Mouse (Mus musculus): Measurements from ENCODE around the gene Kif23. TPM values are rescaled to one million over a fixed set of nuclear protein-coding genes. Genes with fewer than 3 reads are reported as not detected.

Kif23 gene
- polyA plus RNA-seq (2015; fragmentation: Nextera tagmentation; extraction: Ambion mirVana): 14.8 and 16.2 TPM in 2 replicates

DNA sequence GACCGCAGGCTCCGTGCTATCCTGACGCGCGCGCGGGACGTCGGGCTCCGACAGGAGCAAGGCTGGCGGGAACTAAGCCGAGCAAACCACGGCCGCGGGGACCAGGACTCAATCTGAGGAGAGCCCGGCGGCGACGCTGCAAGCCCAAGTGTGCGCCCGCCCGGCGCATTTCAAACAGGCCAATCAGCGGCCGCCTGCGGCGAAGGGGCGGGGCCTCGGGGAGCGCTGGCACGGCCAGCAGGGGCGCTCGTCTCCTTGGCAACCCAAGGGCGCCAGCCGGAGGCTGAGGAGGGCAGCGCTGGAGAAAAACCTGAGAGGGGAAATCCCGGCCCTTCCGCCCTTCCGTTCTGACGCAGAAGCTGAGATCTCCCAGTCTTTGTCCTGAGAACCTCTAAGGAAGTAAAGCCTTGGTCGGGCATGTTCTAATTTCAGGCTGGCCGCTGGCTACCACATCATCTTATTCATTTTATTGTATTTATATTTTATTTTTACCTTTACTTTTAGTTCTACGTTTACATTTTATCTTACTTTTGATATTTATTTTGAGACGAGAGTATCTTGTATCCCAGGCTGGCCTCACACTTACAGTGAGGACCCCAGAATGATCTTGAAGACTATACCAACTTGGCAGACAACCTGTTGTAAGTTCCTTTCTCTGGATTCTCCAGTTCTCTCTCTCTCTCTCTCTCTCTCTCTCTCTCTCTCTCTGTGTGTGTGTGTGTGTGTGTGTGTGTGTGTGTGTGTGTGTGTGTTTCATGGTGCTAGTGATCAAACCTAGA is at the start of gene Kif23:
Gene Kif23 (minus strand): TSS at position 152 of the 779 bp plus-strand sequence.
- H3K27me3 ChIP-seq (replicated peaks; ENCODE audit: control insufficient read depth, insufficient read depth, low read length): no peaks in the 10 kb centered on the region
- no peaks in the 10 kb centered on the region for H3K36me3 ChIP-seq (ENCODE audit: control insufficient read depth, insufficient read depth)
- H3K4me2 ChIP-seq (replicated peaks; ENCODE audit: low read depth): peak within 1 kb of the TSS; percentile 99
- peak within 1 kb of the TSS; percentile 48 for H3K9ac ChIP-seq (ENCODE audit: low read depth, low read length)
- WGBS: under 1% methylated on average over 44 of the region's 44 CpGs
- no peaks in the 10 kb centered on the region for H3K9me3 ChIP-seq (ENCODE audit: control insufficient read depth)
- peak; percentile 91 for TF ChIP-seq CTCF (IDR thresholded peaks at IDR 0.05; ENCODE audit: low read depth)
- H3K4me3 ChIP-seq (ENCODE audit: low read depth, low read length): peak within 1 kb of the TSS; percentile 76
- peak within 1 kb of the TSS; percentile 35 for H3K27ac ChIP-seq (ENCODE audit: low read depth, low read length)
- ATAC-seq: peak; percentile 90
- H3K4me1 ChIP-seq (replicated peaks; ENCODE audit: control insufficient read depth, insufficient read depth, low read length): peaks cover 5% of the 10 kb centered on the region; the same call in 1 of the 2 replicates

- no peak for ATAC-seq
- no peaks in the 10 kb centered on the region for H3K27me3 ChIP-seq (replicated peaks; ENCODE audit: control insufficient read depth, insufficient read depth, low read length)
- H3K4me3 ChIP-seq (ENCODE audit: low read depth, low read length): no peak overlapping the region
- no peak overlapping the region for H3K4me2 ChIP-seq (replicated peaks; ENCODE audit: low read depth)
- H3K9me3 ChIP-seq (ENCODE audit: control insufficient read depth): no peaks in the 10 kb centered on the region
- no peaks in the 10 kb centered on the region for H3K4me1 ChIP-seq (replicated peaks; ENCODE audit: control insufficient read depth, insufficient read depth, low read length)
- no peak for TF ChIP-seq CTCF (IDR thresholded peaks at IDR 0.05; ENCODE audit: low read depth)
- no peak overlapping the region for H3K27ac ChIP-seq (ENCODE audit: low read depth, low read length)
- 27% methylated on average over 4 of the region's 4 CpGs for WGBS
- H3K9ac ChIP-seq (ENCODE audit: low read depth, low read length): no peak overlapping the region
- no peaks in the 10 kb centered on the region for H3K36me3 ChIP-seq (ENCODE audit: control insufficient read depth, insufficient read depth)
Observed at GRCm38 (mm10) chr9:61991158-61991557, 44.6 kb upstream of the Kif23 start.

DNA sequence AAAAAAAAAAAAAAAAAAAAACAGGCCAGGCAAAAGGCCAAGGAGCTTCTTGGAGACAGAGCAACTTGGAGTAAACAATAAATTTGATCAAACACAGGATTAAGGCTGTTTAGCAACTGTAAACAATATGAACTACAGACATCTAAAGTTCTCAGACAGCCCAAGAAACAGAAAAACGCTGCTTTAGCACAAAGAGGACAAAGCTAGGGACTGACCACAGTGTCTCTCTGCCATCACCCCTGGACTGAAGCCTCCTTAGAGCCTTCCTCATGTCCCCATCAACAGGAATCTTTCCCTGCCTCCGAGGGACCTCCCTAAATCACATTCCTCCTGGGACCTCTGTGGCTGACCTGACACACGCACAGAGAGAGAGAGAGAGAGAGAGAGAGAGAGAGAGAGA is 44.2 kb upstream of the Kif23 start:
- no peaks in the 10 kb centered on the region for H3K27me3 ChIP-seq (replicated peaks; ENCODE audit: control insufficient read depth, insufficient read depth, low read length)
- TF ChIP-seq CTCF (IDR thresholded peaks at IDR 0.05; ENCODE audit: low read depth): no peak
- H3K36me3 ChIP-seq (ENCODE audit: control insufficient read depth, insufficient read depth): no peaks in the 10 kb centered on the region
- no peak overlapping the region for H3K9ac ChIP-seq (ENCODE audit: low read depth, low read length)
- no peak overlapping the region for H3K4me2 ChIP-seq (replicated peaks; ENCODE audit: low read depth)
- H3K4me1 ChIP-seq (replicated peaks; ENCODE audit: control insufficient read depth, insufficient read depth, low read length): no peaks in the 10 kb centered on the region
- H3K9me3 ChIP-seq (ENCODE audit: control insufficient read depth): no peaks in the 10 kb centered on the region
- WGBS: 20% methylated on average over 3 of the region's 3 CpGs
- no peak for ATAC-seq
- no peak overlapping the region for H3K27ac ChIP-seq (ENCODE audit: low read depth, low read length)
- H3K4me3 ChIP-seq (ENCODE audit: low read depth, low read length): no peak overlapping the region

DNA sequence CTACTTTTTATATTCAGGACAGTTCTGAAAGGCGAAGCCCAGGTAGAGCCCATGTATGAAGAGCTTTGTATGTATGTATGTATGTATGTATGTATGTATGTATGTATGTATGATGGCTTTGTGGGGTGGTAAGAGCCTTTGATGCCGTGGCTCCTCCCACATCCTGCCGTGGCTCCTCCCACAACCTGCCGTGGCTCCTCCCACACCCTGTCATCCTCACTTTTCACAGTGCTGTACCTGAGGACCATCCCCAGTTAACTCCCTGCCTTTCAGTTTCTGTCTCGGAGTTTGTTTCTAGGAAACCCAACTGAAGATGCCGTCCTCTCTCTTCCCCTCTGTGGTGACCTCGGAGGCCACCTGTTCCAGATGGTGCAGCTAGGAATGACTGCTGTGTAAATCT is 39.5 kb upstream of the Kif23 start:
- WGBS: 90% methylated on average over 7 of the region's 7 CpGs
- TF ChIP-seq CTCF (IDR thresholded peaks at IDR 0.05; ENCODE audit: low read depth): no peak
- Histone ChIP-seq H3K4me3 (ENCODE audit: low read depth, low read length) (no peak overlapping the region), H3K27me3 (replicated peaks; ENCODE audit: control insufficient read depth, insufficient read depth, low read length) (no peaks in the 10 kb centered on the region), H3K9me3 (ENCODE audit: control insufficient read depth) (no peaks in the 10 kb centered on the region), H3K9ac (ENCODE audit: low read depth, low read length) (no peak overlapping the region), H3K4me2 (replicated peaks; ENCODE audit: low read depth) (no peak overlapping the region), H3K36me3 (ENCODE audit: control insufficient read depth, insufficient read depth) (no peaks in the 10 kb centered on the region), H3K27ac (ENCODE audit: low read depth, low read length) (no peak overlapping the region), H3K4me1 (replicated peaks; ENCODE audit: control insufficient read depth, insufficient read depth, low read length) (0 out of 2 replicates have a peak, but pooled peaks cover 2% of the 10 kb centered on the region)
- no peak for ATAC-seq

DNA sequence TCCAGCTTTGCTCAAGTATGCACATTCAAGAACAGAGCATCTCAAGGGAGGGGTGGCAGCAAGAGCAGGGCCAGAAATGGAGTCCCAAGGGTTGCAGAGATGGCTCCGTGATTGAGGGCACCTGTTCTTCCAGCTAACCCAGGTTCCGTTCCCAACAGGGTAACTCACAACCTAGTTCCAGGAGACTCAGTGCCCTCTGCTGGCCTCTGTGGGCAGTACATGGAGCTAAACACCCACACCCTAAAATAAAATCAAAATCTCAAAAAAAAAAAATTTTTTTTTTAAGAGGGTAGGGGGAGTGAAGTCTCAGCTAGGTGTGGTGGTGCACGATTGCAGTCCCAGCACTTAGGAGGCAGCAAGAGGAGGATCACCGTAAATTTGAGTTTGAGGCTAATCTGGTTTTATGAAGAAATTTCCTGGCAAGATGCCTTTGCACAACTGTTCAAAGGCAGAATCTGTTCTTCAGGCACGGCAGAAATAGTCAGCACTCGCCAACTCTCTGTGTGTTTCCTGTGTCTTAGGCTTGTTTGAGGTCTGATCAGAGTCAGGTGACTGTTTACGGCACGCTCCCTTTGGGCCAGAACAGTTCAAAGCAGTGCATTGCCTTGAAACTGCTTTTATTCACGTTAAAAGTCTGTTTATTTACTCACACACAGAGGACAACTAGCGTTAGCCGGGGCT is 38.7 kb upstream of the Kif23 start:
- ATAC-seq: no peak
- Histone ChIP-seq H3K27ac (ENCODE audit: low read depth, low read length) (no peak overlapping the region), H3K9ac (ENCODE audit: low read depth, low read length) (no peak overlapping the region), H3K36me3 (ENCODE audit: control insufficient read depth, insufficient read depth) (no peaks in the 10 kb centered on the region), H3K4me1 (replicated peaks; ENCODE audit: control insufficient read depth, insufficient read depth, low read length) (0 out of 2 replicates have a peak, but pooled peaks cover 2% of the 10 kb centered on the region), H3K9me3 (ENCODE audit: control insufficient read depth) (no peaks in the 10 kb centered on the region), H3K27me3 (replicated peaks; ENCODE audit: control insufficient read depth, insufficient read depth, low read length) (no peaks in the 10 kb centered on the region), H3K4me3 (ENCODE audit: low read depth, low read length) (no peak overlapping the region), H3K4me2 (replicated peaks; ENCODE audit: low read depth) (no peak overlapping the region; the same call in 1 of the 2 replicates)
- 41% methylated on average over 11 of the region's 11 CpGs for WGBS
- peak; percentile 78 for TF ChIP-seq CTCF (IDR thresholded peaks at IDR 0.05; ENCODE audit: low read depth)

DNA sequence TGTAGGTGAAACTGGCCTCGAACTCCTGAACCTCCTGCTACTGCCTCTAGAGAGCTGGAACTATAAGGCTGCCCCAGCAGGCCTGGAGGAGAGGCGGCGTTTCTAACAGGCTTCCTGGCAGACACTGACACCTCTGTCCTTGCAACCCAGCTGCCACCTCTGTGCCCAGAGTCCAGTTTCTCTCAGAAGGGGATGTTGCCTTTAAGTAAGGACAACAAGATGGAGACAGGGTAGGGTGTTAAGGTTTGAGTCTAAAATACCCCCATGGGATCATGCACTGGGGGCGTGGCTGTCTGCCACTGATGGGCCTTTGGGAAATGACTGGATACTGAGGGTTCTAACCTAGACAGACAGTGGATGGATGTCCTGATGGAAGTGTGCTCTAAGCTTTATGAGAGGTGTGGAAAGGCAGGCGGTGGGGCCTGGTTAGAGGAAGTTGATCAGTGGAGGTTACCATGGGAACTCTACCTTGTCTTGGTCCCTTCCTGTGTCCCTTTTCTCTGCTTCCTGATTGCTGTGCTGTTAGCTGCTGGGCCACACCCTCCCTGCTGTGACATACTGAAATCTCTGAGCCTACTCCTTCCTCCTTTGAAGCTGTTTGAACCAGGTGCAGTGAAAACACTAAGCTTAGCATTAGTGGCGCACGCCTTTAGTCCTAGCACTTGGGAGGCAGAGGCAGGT is 36.5 kb upstream of the Kif23 start:
- no peak for TF ChIP-seq CTCF (IDR thresholded peaks at IDR 0.05; ENCODE audit: low read depth)
- H3K27me3 ChIP-seq (replicated peaks; ENCODE audit: control insufficient read depth, insufficient read depth, low read length): no peaks in the 10 kb centered on the region
- H3K27ac ChIP-seq (ENCODE audit: low read depth, low read length): no peak overlapping the region
- H3K4me3 ChIP-seq (ENCODE audit: low read depth, low read length): no peak overlapping the region
- H3K9ac ChIP-seq (ENCODE audit: low read depth, low read length): no peak overlapping the region
- H3K9me3 ChIP-seq (ENCODE audit: control insufficient read depth): no peaks in the 10 kb centered on the region
- H3K4me2 ChIP-seq (replicated peaks; ENCODE audit: low read depth): no peak overlapping the region
- 78% methylated on average over 7 of the region's 7 CpGs for WGBS
- 0 out of 2 replicates have a peak, but pooled peaks cover 2% of the 10 kb centered on the region for H3K4me1 ChIP-seq (replicated peaks; ENCODE audit: control insufficient read depth, insufficient read depth, low read length)
- ATAC-seq: peak; percentile 71
- no peaks in the 10 kb centered on the region for H3K36me3 ChIP-seq (ENCODE audit: control insufficient read depth, insufficient read depth)

Data from intestine, postnatal 0 days (tissue).